Mouse (Mus musculus): ENCODE data around the gene Zdhhc15. TPM values are rescaled to one million over a fixed set of nuclear protein-coding genes. Genes with fewer than 3 reads are reported as not detected.
"Not testable (repeated sequence)": the region's sequence is repeated elsewhere in the genome, so short reads cannot be mapped to it uniquely, and the experiment has no call there.

Gene Zdhhc15
- 0.13 and 0.15 TPM in 2 replicates for polyA plus RNA-seq (2012; rRNA removed)

DNA sequence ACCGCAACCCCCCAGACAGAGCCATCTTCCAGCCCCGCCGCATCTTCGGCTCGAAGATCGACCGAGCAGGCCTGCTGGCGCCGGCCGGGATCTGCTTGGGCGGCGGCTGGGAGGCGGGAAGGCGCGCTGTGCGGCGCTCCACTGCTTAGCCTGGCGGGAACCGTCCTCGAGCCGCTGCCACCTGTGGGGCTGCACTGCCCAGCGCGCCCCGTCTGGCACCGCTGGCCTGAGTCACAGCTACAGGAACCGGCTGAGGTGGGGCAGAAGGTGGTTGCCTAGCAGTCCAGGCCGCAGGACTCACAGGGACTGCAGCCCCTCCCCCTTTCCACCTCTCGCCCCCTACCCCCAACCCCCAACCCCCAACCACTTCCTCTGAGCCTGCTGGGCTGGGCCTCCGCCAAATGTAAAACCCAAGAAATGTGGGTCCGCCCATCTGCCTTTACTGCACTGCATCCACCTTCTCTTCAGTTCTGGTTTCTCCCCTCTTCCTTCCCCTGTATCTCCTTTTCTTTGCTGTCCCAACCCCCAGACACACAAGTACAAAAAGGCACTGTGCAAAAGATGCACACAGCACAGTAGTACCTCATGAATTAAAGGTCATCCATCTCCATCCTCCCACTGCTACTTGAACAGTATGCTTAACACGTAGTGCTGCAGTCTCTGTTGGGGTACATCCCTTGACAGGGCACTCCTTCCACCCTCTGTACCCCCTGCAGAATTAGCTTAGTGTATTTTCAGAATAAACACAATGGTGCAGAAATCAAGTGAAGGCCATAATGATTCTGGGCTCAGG is at the start of gene Zdhhc15:
Gene Zdhhc15 (minus strand): TSS at position 308 of the 793 bp plus-strand sequence.
- no peak for TF ChIP-seq CTCF (IDR thresholded peaks at IDR 0.05; ENCODE audit: control insufficient read depth, insufficient read depth, insufficient replicate concordance, low read depth, low read length)
- TF ChIP-seq POLR2A (IDR thresholded peaks at IDR 0.05; ENCODE audit: control insufficient read depth, low read depth, low read length): no peak
- Histone ChIP-seq H3K27ac (ENCODE audit: control insufficient read depth, insufficient read depth, low read depth, low read length) (no peak within 1 kb of the TSS), H3K4me3 (ENCODE audit: control insufficient read depth, low read depth, low read length) (peak within 1 kb of the TSS; percentile 86), H3K27me3 (ENCODE audit: control insufficient read depth, insufficient read depth, low read length) (no peaks in the 10 kb centered on the region), H3K36me3 (ENCODE audit: control insufficient read depth, insufficient read depth, low read length) (no peaks in the 10 kb centered on the region), H3K4me1 (ENCODE audit: control insufficient read depth, insufficient read depth, low read length) (no peaks in the 10 kb centered on the region; the same call in 1 of the 2 replicates)

DNA sequence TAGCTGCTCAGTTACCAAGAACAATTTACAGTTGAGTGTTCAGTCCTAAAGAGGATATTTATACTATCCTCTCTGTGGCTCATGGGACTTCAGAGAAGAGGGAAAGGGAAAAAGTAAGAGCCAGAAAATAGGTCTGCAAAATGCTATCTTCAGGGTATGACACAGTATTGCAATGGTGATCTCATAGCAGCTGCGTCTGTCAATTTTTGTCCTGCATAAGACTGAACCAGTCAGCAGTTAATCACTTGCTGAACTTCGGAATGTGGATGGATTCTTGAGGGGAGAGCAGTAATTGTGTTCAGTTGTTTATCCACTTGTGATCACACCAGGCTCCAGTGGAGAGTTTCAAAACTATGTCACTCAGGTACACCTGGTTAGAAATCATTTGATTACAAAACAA is 37.1 kb upstream of the Zdhhc15 start:
- Histone ChIP-seq H3K4me3 (ENCODE audit: control insufficient read depth, low read depth, low read length) (no peak overlapping the region), H3K36me3 (ENCODE audit: control insufficient read depth, insufficient read depth, low read length) (no peaks in the 10 kb centered on the region), H3K27ac (ENCODE audit: control insufficient read depth, insufficient read depth, low read depth, low read length) (no peak overlapping the region), H3K4me1 (ENCODE audit: control insufficient read depth, insufficient read depth, low read length) (no peaks in the 10 kb centered on the region), H3K27me3 (ENCODE audit: control insufficient read depth, insufficient read depth, low read length) (no peaks in the 10 kb centered on the region)
- TF ChIP-seq CTCF (IDR thresholded peaks at IDR 0.05; ENCODE audit: control insufficient read depth, insufficient read depth, insufficient replicate concordance, low read depth, low read length): no peak
- no peak for TF ChIP-seq POLR2A (IDR thresholded peaks at IDR 0.05; ENCODE audit: control insufficient read depth, low read depth, low read length)

DNA sequence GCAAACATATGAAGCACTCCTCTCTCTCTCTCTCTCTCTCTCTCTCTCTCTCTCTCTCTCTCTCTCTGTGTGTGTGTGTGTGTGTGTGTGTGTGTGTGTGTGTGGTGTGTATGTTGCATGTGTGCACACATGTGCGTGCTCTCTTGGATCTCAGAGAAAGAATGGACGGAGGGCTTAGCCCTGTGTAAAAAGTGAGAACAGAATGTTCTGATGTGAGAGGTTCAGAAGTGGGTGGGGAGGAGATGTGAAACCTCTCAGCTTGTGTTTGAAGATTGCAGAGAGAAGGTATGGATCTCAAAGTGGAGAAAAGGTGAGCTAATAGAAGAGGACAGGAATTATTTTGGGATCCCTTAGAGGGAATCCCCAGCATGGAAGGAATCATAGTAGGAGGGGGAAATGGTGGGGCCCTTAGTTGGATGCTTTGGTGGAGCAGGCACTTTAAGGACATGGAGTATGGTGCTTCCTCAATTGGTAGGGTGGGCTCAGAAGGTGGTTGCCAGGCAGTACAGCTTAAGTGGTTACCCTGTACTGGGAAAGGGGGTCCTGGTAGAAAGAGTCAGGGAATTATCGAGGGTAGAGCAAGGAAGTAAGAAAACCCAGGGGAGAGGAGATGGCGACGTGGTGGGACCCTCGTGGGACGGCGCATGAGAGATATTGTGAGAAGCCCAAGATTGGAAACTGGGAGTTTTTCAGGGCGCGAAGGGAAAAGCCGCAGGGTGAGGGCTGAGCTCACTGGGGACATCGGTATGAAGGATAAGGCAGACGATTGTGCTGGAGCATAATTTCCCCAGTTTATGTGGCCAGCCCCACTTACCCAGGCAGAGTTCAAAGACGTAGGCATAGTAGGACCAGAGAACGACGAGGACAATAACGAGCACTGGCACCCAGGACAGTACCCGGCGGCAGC is 761 bp downstream of the Zdhhc15 start:
- Histone ChIP-seq H3K36me3 (ENCODE audit: control insufficient read depth, insufficient read depth, low read length) (no peaks in the 10 kb centered on the region), H3K4me3 (ENCODE audit: control insufficient read depth, low read depth, low read length) (peak overlapping the region; percentile 86), H3K27ac (ENCODE audit: control insufficient read depth, insufficient read depth, low read depth, low read length) (no peak overlapping the region), H3K27me3 (ENCODE audit: control insufficient read depth, insufficient read depth, low read length) (no peaks in the 10 kb centered on the region), H3K4me1 (ENCODE audit: control insufficient read depth, insufficient read depth, low read length) (no peaks in the 10 kb centered on the region; the same call in 1 of the 2 replicates)
- TF ChIP-seq POLR2A (IDR thresholded peaks at IDR 0.05; ENCODE audit: control insufficient read depth, low read depth, low read length) (no peak), CTCF (IDR thresholded peaks at IDR 0.05; ENCODE audit: control insufficient read depth, insufficient read depth, insufficient replicate concordance, low read depth, low read length) (no peak)

DNA sequence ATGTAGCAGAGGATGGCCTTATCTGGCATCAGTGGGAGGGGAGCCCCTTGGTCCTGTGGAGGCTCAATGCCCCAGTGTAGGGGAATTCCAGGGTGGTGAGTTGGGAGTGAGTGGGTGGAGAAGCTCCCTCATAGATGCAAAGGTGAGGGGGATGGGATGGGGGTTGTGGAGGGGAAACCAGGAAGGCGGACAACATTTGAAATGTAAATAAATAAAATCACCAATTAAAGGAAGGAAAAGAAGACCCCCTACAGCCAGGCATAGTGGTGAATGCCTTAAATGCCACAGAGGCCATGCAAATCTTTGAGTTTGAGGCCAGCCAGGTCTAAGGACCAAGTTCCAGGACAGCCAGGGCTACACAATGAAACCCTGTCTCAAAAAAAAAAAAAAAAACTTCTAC is 13.9 kb downstream of the Zdhhc15 start:
- Histone ChIP-seq H3K4me3 (ENCODE audit: control insufficient read depth, low read depth, low read length) (no peak overlapping the region), H3K4me1 (ENCODE audit: control insufficient read depth, insufficient read depth, low read length) (no peaks in the 10 kb centered on the region), H3K36me3 (ENCODE audit: control insufficient read depth, insufficient read depth, low read length) (no peaks in the 10 kb centered on the region), H3K27me3 (ENCODE audit: control insufficient read depth, insufficient read depth, low read length) (no peaks in the 10 kb centered on the region), H3K27ac (ENCODE audit: control insufficient read depth, insufficient read depth, low read depth, low read length) (no peak overlapping the region)
- no peak for TF ChIP-seq POLR2A (IDR thresholded peaks at IDR 0.05; ENCODE audit: control insufficient read depth, low read depth, low read length)
- TF ChIP-seq CTCF (IDR thresholded peaks at IDR 0.05; ENCODE audit: control insufficient read depth, insufficient read depth, insufficient replicate concordance, low read depth, low read length): no peak

DNA sequence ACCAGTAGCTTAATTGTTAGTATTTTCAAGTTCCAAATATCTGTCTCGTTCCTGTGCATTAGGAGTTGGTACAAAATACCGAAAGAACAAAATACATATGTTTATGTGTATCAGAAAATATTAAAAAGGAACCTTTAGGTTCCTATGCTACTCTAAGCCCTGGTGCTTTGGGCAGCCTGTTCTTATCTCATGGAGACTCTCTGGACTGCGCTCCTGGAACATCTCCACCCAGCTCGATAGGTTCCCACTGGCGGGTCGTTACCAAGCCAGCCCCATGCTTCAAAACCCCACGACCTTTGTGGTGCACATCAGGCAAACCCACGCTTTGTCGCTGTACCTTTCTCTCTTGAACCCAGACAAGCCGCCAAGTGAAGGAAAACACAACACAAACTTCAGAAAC is 58.3 kb downstream of the Zdhhc15 start:
- TF ChIP-seq POLR2A (IDR thresholded peaks at IDR 0.05; ENCODE audit: control insufficient read depth, low read depth, low read length) (no peak), CTCF (IDR thresholded peaks at IDR 0.05; ENCODE audit: control insufficient read depth, insufficient read depth, insufficient replicate concordance, low read depth, low read length) (no peak)
- Histone ChIP-seq H3K4me1 (ENCODE audit: control insufficient read depth, insufficient read depth, low read length) (no peaks in the 10 kb centered on the region), H3K36me3 (ENCODE audit: control insufficient read depth, insufficient read depth, low read length) (no peaks in the 10 kb centered on the region), H3K4me3 (ENCODE audit: control insufficient read depth, low read depth, low read length) (no peak overlapping the region), H3K27ac (ENCODE audit: control insufficient read depth, insufficient read depth, low read depth, low read length) (no peak overlapping the region), H3K27me3 (ENCODE audit: control insufficient read depth, insufficient read depth, low read length) (no peaks in the 10 kb centered on the region)

DNA sequence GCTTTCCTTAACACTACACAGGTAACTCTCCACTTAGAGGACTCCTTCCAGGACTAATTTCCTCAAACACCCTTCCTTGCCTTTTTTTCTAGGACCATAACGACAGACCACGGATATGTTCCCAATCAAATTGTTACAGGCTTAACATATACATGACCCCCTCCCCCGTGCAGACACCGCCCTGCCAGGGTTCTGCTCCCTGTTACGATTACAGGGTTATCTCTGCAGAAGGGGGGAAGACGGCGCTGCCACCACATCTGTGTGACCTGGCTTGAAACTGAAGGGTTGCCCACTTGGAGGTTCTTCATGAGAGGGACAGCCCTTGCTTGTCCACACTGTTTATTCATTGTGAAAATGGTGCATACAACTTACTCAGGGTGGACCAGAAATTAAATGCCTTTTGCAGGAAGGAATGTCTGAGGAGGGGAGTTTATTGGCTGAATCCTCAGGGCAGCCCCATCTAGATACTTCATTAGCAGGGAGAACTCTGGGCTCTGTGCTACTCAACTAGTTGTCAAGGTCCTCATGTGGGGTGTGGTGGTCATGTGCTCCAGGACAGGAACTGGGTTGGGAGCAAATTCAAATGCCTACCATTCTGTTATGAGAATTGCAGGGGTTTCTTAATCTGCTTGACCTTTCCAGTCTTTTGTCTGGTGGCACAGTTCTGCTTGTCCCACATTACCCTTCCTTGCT is 67.0 kb downstream of the Zdhhc15 start:
- H3K27ac ChIP-seq (ENCODE audit: control insufficient read depth, insufficient read depth, low read depth, low read length); H3K36me3 ChIP-seq (ENCODE audit: control insufficient read depth, insufficient read depth, low read length); H3K4me1 ChIP-seq (ENCODE audit: control insufficient read depth, insufficient read depth, low read length); H3K27me3 ChIP-seq (ENCODE audit: control insufficient read depth, insufficient read depth, low read length); H3K4me3 ChIP-seq (ENCODE audit: control insufficient read depth, low read depth, low read length): not testable (repeated sequence)

DNA sequence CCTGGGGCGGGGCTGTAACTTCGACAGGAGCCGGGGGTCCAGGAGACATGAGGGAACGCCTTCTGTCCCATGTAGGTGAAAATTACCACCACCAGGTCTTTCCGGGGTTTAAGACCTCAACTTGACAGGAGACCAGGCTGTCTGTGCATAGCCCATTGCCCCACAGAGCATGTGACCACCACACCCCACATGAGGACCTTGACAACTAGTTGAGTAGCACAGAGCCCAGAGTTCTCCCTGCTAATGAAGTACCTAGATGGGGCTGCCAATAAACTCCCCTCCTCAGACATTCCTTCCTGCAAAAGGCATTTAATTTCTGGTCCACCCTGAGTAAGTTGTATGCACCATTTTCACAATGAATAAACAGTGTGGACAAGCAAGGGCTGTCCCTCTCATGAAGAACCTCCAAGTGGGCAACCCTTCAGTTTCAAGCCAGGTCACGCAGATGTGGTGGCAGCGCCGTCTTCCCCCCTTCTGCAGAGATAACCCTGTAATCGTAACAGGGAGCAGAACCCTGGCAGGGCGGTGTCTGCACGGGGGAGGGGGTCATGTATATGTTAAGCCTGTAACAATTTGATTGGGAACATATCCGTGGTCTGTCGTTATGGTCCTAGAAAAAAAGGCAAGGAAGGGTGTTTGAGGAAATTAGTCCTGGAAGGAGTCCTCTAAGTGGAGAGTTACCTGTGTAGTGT is 68.5 kb downstream of the Zdhhc15 start:
- H3K27me3 ChIP-seq (ENCODE audit: control insufficient read depth, insufficient read depth, low read length); H3K36me3 ChIP-seq (ENCODE audit: control insufficient read depth, insufficient read depth, low read length); H3K27ac ChIP-seq (ENCODE audit: control insufficient read depth, insufficient read depth, low read depth, low read length); H3K4me1 ChIP-seq (ENCODE audit: control insufficient read depth, insufficient read depth, low read length): not testable (repeated sequence)
- peak overlapping the region; percentile 60 for H3K4me3 ChIP-seq (ENCODE audit: control insufficient read depth, low read depth, low read length)

Measured in testis, adult 2 months (tissue).